Mouse (Mus musculus) kidney, postnatal 25 days (tissue): ENCODE measurements around the gene Dbp.

ENCODE experiments used
- DNase-seq, 2 experiments: peaks; one replicate each; pipeline ENCODE4 v3.0.0; 2021; ENCODE audit warnings: mixed read lengths in 2 of 2

Gene Dbp

DNA sequence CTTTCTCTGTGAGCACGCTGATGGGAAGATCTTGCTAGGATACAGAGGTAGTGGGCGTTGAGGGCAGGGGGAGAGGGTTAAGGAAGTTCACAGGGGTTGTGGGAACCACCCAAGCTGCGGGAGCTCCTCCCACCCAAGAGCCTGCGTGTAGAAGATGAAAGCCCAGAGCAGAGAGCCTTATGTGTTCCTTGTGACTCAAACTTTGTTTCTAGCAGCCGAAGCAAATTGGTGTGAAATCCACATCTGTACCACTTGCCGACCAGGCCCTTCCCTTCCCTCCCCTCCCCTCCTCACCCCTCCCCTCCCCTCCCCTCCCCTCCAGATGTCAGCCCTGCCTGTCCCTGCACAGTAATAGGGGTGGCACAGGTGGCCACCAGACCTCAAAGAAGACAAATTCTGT, 9.8 kb upstream of the Dbp start:
- no peak for DNase-seq

DNA sequence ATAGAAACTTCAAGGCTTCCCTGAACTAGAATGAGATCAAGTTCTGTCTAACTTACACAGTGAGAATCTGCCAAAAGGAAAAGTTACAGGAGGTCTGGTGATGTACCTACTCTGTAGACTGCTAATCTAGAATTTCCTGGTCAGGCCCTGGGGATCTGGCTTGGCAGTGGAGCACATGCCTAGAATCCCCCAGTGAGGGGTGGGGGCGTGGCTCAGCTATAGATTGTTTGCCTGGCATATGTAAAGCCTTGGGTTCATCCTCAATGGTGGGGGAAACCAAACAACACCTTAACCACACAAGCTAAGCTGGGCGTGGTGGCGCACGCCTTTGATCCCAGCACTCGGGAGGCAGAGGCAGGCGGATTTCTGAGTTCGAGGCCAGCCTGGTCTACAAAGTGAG, 7.0 kb upstream of the Dbp start:
- DNase-seq = no peak

DNA sequence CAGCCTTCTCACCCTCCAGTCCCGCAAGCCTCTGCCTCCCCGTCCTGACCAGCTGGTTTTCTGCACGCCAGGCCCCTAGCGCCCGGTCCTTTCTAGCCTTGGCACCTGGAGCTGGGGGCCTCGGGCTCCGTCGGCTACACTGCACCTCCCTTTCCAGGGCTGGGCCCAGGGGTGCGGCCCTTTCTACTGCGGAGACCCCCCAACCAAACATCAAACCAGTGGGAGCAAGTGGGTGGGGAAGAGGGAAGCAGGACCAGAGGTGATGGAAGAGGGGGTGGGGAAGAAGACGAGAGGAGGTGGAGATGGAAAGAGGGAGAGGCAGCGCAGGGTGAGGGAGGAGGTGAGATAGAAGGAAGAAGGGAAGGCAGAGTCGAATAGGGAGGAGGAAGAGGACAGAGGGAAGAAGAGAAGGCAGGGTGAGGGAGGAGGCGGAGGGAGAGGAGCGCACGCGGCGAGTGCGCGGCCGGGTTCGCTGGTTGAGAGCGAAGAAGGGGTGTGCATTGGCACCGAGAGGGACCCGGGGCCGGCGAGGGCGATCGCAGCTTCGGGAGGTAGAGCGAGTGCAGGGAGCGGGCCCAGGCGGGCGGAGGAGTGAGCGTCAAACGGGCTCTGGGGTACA, 5.3 kb upstream of the Dbp start, which contains the start of gene Car11:
Car11 (plus strand) TSS at position 321 of the 619 bp plus-strand sequence.
- DNase-seq = peak in 1 of 2 experiments; percentile 49

DNA sequence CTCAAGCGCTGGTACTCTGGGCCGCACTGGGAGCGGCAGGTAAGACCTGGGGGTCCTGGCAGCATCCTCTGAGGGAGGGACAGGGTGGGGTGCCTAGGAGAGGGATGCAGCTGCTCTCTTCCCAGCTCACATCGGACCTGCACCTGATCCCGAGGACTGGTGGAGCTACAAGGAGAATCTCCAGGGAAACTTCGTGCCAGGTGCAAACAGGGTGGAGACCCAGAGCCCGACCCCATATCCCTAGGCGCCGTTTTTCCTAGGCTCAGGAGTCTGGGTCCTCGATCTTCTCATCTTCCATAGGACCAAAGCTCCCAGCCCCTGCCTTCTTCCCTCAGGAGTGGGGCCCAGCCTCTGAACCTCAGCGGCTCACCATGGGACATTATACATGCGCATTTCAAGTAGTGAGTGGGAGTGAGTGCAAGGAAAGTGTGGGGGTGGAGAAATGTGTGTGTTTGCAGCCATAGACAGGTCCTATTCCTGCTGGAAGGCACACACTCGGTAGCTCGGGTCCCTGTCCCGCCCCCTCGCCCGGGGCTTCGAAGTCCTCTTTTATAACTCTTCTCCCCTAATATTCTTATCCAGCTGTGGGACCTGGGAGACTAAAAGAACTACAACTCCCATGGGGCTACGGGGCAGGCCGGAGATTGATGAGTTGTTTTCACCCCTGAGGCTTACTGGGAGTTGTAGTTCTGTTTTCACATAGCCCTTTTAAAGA, 4.4 kb upstream of the Dbp start:
- DNase-seq = peak; percentile 86 to 87

DNA sequence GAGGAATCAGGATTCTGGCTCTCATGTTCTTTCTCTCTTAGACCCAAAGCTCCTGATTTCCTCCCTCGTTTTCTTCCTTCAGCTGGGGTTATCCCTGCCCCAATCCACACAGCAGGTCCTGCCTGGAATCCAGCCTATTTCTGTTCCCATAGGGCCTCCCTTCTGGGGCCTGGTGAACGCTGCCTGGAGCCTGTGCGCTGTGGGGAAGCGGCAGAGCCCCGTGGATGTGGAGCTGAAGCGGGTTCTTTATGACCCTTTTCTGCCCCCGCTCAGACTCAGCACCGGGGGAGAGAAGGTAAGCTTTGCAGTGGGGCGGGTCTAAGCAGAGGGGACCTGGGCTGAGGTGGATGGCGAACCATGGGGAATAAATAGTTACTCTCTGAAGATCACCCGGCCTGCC, 3.8 kb upstream of the Dbp start:
- peak in 1 of 2 experiments; percentile 65 for DNase-seq

DNA sequence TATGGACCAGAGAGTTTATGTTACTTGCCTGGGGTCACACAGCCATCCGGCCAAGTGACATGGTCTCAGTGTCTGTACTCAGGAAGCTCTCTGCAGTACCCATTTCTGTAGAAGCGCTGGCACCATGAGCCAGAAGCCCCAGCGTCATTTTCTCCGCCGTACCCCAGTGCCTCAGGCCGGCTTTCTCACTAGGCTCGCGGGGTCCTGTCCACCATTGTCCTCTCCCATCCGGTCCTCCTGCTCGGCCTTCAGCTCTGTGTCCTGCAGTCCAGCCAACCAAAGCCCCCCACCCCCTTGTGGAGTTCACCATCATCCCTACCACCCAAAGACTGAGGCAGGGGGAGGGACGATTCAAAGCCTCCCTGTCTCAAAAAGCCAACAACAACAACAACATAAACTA, 3.3 kb upstream of the Dbp start:
- peak in 1 of 2 experiments; percentile 54 for DNase-seq

DNA sequence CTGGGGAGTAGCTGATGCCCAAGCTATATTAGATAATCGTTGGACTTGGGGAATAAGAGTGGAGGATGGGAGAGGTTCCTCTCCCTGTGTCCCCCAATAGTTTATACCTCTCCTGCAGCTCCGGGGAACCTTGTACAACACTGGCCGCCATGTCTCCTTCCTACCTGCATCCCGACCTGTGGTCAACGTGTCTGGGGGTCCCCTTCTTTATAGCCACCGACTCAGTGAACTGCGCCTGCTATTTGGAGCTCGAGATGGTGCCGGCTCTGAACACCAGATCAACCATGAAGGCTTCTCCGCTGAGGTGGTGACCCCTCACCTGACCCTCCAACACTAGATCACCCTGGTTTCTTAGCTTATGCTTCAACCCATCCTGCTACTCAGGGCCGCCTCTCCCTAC, 2.6 kb upstream of the Dbp start:
- DNase-seq = peak in 1 of 2 experiments; percentile 46

DNA sequence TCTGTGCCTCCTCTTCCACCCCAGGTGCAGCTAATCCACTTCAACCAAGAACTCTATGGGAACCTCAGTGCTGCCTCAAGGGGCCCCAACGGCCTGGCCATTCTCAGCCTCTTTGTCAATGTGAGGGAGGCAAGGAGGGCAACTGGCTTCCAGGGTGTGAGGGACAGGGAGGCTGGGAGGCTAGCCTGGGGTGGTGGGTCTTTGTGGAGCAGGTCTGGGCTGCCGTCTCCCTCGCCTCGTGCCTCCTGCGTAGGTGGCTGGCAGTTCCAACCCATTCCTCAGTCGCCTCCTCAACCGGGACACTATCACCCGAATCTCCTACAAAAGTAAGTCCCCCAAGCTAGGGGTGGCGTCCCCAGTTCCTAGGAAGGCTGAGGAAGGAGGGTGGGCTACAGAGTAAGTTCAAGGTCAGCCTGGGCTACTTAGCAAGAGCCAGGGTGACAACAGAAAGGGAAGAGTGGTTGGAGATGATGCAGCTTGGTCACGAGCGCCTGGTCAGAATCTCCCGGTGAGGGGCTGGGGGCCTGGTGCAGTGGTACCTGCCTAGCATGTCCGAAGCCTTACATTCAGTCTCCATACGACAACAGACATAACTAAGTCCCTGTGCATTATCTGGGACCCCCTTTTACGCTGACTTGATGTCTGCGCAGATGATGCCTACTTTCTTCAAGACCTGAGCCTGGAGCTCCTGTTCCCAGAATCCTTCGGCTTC, 1.9 kb upstream of the Dbp start:
- DNase-seq = peak in 1 of 2 experiments; percentile 49

DNA sequence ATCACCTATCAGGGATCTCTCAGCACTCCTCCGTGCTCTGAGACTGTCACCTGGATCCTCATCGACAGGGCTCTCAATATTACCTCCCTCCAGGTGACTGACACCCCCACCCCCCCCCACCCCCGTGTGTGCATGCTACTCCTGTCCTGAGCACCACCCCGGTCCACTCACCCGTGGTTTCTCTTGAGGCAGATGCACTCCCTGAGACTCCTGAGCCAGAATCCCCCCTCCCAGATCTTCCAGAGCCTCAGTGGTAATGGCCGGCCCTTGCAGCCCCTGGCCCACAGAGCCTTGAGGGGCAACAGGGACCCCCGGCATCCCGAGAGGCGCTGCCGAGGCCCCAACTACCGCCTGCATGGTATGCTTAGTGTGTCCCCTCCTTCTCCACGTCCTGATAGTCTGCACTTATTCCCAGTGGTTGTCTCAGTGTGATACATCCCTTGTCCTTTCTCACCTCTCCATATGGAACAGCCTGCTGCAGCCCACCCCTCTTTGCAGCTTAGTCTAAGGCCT, 1.3 kb upstream of the Dbp start:
- peak in 1 of 2 experiments; percentile 68 for DNase-seq

DNA sequence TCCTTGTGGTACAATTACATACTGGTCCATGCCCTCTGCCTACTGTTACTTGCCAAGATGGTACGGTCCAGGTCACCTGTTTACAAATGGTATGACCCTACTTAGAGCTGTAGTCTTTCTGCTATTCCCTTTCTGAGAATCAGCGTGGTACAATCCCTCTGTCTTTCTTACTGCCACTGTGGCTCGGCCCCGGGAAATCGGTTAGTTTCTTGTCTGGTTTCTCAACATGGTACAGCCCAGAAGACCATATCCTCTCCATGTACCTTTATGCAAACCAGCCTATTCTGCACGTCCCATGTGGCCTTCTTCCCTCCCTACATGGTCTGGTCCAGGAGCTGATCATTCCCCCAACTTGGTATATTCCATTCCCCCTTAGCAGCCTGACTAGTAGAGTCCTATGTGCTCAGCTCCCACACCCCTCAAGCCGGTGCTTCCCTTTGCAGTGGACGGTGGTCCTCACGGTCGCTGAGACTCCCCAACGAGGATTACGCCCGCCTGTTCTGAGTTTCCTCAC, 785 bp upstream of the Dbp start:
- peak; percentile 66 to 86 for DNase-seq

DNA sequence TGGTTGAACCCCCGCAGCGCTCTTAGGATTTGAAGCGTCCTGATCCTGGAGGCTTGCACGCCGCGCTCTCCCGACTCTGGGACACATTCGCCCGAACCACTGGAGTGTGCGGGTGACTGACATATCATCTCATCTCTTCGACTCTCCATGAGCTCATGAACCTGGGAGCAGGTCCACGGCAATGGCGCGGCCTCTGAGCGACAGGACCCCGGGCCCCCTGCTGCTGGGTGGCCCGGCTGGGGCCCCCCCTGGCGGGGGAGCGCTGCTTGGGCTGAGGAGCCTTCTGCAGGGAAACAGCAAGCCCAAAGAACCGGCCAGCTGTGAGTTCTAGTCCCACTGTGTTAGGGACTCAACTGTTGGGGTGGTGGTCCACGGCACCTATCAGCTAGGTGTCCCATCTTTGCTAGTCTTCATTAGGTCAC, 566 bp downstream of the Dbp start:
- DNase-seq = no peak

DNA sequence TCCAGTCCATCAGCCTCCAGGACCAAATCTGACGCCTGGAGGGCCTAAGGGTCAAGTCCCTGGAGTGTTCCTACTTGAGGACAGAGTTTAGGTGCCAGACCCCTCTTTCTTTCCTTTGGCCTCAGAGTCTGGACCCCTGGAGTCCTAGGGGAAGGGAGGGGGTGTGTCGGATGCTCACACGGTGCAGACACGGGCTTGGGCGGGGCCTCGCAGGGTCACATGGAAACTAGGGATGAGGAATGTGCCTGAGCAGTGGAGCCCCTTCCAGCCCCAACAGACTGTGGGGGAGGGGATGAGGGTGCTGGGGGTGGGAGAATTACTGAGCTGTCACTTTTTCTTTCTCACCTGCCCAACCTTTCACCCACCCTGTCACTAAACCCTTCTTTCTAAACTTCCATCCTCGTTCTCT, 989 bp downstream of the Dbp start:
- peak; percentile 85 to 98 for DNase-seq

DNA sequence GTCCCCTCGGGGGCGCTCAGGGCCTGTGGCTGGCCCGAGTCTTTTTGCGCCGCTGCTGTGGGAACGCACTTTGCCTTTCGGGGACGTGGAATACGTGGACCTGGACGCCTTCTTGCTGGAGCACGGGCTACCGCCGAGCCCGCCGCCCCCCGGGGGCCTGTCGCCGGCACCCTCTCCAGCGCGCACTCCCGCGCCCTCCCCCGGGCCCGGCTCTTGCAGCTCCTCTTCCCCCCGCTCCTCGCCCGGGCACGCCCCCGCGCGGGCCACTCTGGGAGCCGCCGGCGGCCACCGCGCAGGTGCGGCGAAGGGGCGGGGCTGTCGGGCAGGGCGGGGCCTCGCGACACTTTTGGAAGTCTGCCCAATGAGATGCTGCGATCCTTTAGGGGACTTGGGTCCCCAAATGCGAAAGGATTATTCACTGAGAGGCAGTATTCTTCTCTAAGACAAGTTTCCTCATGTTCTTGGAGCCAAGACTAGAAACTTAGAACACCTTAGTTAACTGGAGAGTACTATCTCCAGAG, 1.9 kb downstream of the Dbp start:
- peak; percentile 86 to 96 for DNase-seq

DNA sequence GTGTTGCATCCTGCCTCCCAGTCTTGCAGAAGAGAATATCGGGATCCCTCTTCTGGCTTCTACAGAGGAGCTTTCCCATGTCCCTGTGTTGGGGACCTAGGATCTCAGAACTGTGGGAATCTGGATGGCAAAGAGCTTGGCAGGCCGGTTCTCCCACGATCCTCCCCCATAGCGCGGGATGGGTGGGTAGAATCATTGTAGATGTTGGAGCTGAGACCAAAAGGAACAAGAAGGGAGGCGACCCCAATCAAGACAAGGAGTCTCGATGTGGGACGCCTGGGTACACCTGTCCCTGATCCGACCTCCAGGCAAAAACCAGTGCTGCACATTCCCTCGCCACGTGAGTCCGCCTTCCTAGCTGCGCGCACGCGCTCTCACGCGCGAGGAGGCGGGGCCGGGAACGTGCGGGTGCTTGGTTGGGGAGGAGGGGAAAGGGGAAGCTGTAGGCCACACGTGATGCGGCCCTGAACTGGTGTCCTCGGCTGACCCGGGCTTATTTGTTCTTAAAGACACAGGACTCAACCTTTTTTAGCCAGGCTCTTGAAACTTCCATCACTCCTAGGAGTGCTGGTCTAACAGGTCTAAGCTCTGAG, 2.6 kb downstream of the Dbp start:
- DNase-seq = peak; percentile 99

DNA sequence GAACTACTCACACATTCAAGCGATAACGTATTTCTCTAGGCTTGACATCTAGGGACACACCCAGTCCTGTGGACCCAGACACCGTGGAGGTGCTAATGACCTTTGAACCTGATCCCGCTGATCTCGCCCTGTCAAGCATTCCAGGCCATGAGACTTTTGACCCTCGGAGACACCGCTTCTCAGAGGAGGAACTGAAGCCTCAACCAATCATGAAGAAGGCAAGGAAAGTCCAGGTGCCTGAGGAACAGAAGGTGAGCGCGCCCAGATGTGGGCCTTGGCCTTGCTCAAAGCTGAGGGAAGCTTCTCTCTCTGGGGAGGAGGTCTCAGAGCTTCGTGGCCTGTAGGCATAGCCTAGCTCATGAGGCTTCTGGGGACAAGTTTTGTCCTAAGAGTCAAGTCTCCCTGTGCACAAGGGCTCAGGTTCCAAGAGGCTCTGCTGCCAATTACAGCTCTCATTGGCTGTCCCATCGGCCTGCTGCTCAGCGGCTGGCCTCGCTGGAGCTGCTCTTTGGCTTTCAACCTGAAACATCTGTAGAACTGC, 3.4 kb downstream of the Dbp start:
- peak; percentile 77 to 93 for DNase-seq

DNA sequence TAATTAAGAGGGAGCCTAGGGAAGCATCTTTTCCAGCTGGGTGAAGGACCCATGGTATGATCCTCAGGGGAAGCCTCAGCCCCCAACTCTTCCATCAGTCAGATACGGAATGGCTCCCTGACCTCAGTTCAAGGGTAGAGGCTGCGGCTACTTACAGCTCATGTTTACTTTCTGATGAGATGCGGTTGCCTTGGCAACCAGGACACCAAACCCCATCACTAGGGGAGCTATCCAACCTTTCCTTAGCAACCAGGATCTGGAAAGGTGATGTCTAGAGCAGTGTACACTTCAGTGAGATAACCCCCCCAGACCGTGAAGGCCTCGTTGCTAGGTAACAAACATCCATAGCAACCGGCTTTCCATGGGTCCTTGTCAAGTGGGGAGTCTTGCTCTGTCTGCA, 4.1 kb downstream of the Dbp start:
- DNase-seq = no peak

DNA sequence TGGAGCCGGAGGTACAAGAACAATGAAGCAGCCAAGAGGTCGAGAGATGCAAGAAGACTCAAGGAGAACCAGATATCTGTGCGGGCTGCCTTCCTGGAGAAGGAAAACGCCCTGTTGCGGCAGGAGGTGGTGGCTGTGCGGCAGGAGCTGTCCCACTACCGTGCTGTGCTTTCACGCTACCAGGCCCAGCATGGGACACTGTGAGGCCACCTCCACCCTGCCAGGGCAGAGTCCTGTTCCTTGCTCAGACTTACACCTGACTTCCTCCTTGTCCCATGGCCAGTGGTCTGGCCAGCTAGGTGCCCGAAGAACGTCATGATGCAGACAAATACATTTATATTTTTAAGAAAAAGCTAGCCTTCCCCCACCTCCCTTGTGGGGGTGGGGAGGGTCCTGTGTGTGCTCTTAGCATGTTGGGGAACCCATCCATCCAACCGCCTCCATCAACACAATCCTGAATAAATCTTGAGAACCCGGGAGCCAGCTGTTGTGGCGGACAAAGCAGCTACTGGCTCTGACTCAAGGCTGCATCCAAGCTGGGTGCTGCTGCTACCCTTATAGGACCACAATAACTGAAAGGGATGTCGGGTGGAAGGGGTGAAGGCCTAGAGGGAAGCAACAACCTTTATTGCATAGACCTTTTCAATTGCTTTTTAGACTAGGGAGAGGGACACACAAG, 4.9 kb downstream of the Dbp start:
- peak in 1 of 2 experiments; percentile 64 for DNase-seq

DNA sequence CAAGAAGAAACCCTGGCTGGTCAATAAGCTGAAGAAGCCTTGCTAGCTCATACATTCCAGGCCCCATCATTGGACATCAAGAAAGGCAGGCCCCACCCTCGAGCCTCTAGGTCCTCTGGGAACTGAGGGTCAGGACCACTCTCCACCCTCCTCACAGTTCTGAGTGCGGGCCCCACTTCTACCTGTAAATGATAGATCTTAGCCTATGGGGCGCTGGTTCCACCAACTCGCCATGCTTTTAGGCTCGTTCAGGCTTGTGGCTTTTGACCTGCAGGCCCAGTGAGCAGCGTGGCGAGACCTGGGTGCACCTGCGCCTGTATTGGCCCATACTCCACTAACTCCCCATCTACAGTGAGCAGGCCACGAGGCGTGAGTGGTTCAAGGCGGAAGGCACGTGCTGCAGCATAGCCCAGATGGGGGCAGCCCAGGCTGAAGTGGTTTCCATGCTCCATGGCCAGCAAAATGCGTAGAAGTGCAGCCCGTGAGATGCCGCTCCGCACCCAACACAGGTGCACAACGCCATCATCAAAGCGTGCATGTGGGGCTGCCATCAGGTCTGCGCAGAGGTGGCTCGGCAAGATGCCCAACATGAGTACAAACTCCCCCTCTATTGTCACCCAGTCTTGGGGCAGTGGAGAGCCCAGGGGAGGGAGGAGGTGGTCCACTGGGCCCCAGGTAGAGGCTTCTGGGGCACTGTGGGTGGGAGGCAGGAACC, 5.7 kb downstream of the Dbp start:
- DNase-seq = peak in 1 of 2 experiments; percentile 73

DNA sequence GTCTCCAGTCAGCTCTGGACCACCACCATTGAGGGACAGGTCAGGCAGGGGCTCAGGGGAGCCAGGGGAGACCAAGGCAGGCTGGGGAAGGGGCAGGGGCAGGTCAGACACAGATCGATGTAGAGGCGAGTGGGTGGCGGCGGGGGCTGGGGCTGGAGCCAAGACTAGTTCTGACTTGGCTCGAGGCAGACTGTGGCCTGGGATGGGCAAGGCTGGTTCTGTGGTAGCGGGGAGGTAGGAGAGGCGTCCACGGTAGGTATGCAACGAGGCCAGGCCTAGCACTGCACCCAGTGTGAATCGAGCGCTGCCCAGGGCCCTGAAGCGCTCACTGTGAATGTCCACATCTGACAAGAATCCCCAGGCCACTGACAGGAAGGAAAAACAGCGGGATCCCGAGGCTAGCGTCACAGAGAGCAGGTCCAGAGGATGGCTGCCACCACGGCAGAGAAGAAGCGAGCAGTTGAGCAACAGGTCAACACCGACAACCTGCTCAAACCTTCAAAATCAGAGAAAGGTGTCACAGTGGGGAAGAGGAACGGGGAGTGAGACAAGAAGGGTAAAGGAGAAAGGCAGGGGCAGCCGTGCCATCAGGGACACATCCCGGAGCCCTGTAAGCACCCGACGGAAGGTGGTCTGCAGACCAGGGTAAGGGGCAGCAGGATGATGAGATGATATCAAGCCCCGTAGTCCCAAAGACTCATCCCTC, 6.6 kb downstream of the Dbp start:
- DNase-seq = peak in 1 of 2 experiments; percentile 63

DNA sequence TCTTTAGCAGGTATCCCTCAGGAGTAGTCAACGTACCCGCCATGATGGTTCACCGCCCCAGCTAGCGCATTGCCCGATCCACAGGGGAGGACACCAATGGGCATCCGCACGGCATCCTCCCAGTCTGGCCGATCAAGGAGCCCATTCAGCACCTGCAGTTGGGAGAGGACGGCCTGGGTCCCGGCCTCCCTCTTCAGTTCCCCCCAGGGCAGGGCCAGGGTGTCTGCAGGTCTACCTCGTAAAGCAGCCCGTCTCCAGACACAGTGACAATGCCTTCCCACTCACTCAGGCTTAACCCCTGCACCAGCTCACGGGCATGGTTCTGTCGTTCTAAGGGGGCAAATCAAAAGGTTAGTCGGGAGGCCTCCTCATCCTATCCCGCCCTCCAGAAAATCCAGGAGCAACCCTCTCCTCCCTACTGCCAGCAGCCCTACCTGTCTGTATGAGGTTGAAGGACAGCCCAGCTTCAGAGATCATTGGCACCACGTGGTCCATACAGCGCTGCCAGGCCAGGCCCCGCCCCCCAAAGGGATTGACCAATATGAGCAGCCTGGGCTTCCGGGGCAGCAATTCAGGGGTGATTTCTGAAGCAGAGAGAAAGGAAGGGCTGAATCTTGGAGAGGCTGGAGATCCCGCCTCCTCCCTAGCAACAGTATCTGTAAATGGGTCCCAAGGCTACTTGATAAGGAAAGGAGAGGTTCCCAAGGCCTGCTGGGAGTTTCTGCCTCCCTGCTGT, 7.3 kb downstream of the Dbp start:
- peak; percentile 89 to 95 for DNase-seq
